Mouse (Mus musculus): Measurements from ENCODE around the gene Caskin2. TPM values are rescaled to one million over a fixed set of nuclear protein-coding genes. Genes with fewer than 3 reads are reported as not detected.
"Not testable (repeated sequence)": the region's sequence is repeated elsewhere in the genome, so short reads cannot be mapped to it uniquely, and the experiment has no call there.

Caskin2 gene
- polyA plus RNA-seq, 1 experiment from 2014 or later = 16.2 TPM

DNA sequence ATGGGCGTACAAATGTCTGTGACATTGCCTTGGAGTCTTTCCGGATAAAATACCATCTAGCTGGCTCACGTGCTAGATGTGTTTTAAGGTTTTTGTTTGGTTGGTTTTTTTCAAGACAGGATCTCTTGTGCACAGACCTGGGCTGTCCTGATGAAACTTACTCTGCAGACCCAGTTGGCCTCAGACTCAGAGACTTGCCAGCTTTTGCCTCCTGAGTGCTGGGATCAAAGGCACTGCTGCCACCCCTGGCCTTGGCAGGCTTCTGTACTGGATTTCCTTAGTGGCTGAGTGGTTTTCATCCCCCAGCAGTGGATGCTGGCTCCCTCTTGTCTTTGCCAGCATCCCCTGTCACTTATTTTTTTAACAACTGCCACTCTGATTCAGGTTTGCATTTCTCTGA lies 44.5 kb downstream of the Caskin2 start:
- Histone ChIP-seq H3K36me3 (ENCODE audit: control insufficient read depth, insufficient read depth, low read length) (no peaks in the 10 kb centered on the region), H3K27me3 (replicated peaks; ENCODE audit: control insufficient read depth, insufficient read depth, low read length) (no peaks in the 10 kb centered on the region), H3K4me2 (ENCODE audit: low read depth, low read length) (no peak overlapping the region), H3K9ac (ENCODE audit: low read depth, low read length) (no peak overlapping the region; the same call in 1 of the 2 replicates), H3K4me1 (ENCODE audit: control insufficient read depth, insufficient read depth, low read length) (peaks cover 14% of the 10 kb centered on the region), H3K9me3 (ENCODE audit: control insufficient read depth, low read length) (no peaks in the 10 kb centered on the region), H3K27ac (replicated peaks; ENCODE audit: low read depth, low read length) (no peak overlapping the region), H3K4me3 (ENCODE audit: low read depth, low read length) (no peak overlapping the region)
- DNase-seq (ENCODE audit: low spot score) (no peak), ATAC-seq (ENCODE audit: low read depth) (no peak)
- 79% methylated on average over 3 of the region's 3 CpGs for WGBS

DNA sequence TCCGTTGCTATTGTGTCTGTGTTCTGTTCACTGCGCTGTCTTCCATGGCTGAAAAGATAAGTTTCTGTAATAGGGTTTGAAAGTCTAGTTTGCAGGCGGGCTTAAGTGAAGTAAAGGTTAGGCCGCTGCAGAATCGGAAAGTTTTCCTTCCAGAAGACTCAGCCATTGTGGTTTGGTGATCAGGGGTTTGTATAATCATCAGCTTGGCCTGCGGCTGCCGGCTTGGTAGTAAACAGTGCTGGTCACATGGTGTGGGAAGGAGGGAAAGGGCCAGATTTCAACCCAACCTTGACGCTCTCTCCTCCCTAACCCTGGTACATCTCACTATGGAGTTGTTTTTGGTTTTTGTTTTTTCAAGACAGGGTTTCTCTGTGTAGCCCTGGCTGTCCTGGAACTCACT lies 46.5 kb downstream of the Caskin2 start:
- Histone ChIP-seq H3K36me3 (ENCODE audit: control insufficient read depth, insufficient read depth, low read length) (no peaks in the 10 kb centered on the region), H3K4me2 (ENCODE audit: low read depth, low read length) (peak overlapping the region; percentile 76), H3K4me3 (ENCODE audit: low read depth, low read length) (peak overlapping the region; percentile 84), H3K4me1 (ENCODE audit: control insufficient read depth, insufficient read depth, low read length) (peaks cover 14% of the 10 kb centered on the region), H3K9ac (ENCODE audit: low read depth, low read length) (no peak overlapping the region; the same call in 1 of the 2 replicates), H3K9me3 (ENCODE audit: control insufficient read depth, low read length) (no peaks in the 10 kb centered on the region), H3K27ac (replicated peaks; ENCODE audit: low read depth, low read length) (no peak overlapping the region; the same call in 1 of the 2 replicates), H3K27me3 (replicated peaks; ENCODE audit: control insufficient read depth, insufficient read depth, low read length) (no peaks in the 10 kb centered on the region)
- DNase-seq (ENCODE audit: low spot score) (peak; percentile 52), ATAC-seq (ENCODE audit: low read depth) (no peak)
- WGBS = 88% methylated on average over 8 of the region's 8 CpGs

DNA sequence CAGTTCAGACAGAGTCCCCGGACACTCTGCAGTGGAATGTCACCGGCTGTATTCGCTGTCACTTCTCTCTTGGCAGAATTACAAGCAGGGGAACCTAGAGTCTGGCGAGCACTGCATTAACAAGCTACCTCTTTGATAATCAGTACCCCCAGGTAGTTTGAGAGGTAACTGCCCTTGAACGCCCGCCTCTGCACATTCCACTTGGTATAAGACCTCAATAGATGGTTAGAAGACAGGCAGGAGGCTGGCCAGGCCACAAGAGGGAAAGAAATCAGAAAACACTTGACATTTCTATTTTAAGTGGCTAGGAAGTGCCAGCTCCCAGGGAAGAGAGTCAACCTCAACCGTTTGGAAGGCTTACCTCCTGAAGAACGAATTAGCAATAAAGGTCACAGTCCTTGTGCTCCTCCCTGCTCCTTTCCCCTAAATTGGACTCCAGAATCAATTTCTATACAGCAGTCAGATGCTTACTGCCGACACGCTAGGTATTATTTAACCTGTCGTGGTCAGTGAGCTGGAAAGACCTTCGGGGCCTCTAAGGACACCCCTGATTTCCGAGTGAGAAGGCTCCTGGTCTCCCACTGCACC lies 47.0 kb downstream of the Caskin2 start:
- Histone ChIP-seq H3K27ac (replicated peaks; ENCODE audit: low read depth, low read length) (peak overlapping the region; percentile 93), H3K4me2 (ENCODE audit: low read depth, low read length) (peak overlapping the region; percentile 76), H3K4me1 (ENCODE audit: control insufficient read depth, insufficient read depth, low read length) (peaks cover 14% of the 10 kb centered on the region), H3K27me3 (replicated peaks; ENCODE audit: control insufficient read depth, insufficient read depth, low read length) (no peaks in the 10 kb centered on the region), H3K4me3 (ENCODE audit: low read depth, low read length) (peak overlapping the region; percentile 84), H3K36me3 (ENCODE audit: control insufficient read depth, insufficient read depth, low read length) (no peaks in the 10 kb centered on the region), H3K9me3 (ENCODE audit: control insufficient read depth, low read length) (no peaks in the 10 kb centered on the region), H3K9ac (ENCODE audit: low read depth, low read length) (peak overlapping the region; percentile 93)
- no peak for ATAC-seq (ENCODE audit: low read depth)
- 38% methylated on average over 13 of the region's 13 CpGs for WGBS
- no peak for DNase-seq (ENCODE audit: low spot score)

DNA sequence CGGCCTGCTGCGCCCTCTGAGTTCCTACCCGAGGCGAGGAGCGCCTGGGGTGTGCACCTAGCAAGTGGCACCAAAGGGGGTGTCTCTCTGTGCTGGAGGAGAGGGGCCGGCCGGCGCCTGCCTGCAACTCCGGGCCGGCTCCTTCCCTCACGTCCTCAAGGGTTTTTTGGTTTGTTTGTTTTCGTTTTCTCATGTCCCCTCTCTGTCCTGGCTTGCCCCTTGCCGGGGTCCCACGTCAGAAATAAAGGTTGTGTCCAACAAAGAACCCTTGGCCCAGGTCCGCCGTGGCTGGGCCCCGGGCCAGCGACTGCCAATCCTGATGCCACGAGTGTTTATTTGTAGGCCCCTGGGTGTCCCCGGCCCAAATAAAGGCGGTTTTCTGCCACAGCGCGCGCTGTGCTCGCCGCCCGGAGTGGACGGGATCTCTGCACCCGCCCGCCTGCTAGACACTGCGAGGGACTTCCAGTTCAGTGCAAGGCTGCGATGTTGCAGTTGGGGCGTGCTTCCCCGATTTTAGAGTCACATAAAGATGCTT lies 47.8 kb downstream of the Caskin2 start:
- Histone ChIP-seq H3K4me1 (ENCODE audit: control insufficient read depth, insufficient read depth, low read length) (peaks cover 14% of the 10 kb centered on the region), H3K4me3 (ENCODE audit: low read depth, low read length) (peak overlapping the region; percentile 84), H3K9me3 (ENCODE audit: control insufficient read depth, low read length) (no peaks in the 10 kb centered on the region), H3K27me3 (replicated peaks; ENCODE audit: control insufficient read depth, insufficient read depth, low read length) (no peaks in the 10 kb centered on the region), H3K27ac (replicated peaks; ENCODE audit: low read depth, low read length) (peak overlapping the region; percentile 93), H3K36me3 (ENCODE audit: control insufficient read depth, insufficient read depth, low read length) (no peaks in the 10 kb centered on the region), H3K4me2 (ENCODE audit: low read depth, low read length) (peak overlapping the region; percentile 76), H3K9ac (ENCODE audit: low read depth, low read length) (peak overlapping the region; percentile 93)
- whole genome bisulfite sequencing = under 1% methylated on average over 34 of the region's 34 CpGs
- DNase-seq (ENCODE audit: low spot score) (peak; percentile 61), ATAC-seq (ENCODE audit: low read depth) (peak; percentile 77)

DNA sequence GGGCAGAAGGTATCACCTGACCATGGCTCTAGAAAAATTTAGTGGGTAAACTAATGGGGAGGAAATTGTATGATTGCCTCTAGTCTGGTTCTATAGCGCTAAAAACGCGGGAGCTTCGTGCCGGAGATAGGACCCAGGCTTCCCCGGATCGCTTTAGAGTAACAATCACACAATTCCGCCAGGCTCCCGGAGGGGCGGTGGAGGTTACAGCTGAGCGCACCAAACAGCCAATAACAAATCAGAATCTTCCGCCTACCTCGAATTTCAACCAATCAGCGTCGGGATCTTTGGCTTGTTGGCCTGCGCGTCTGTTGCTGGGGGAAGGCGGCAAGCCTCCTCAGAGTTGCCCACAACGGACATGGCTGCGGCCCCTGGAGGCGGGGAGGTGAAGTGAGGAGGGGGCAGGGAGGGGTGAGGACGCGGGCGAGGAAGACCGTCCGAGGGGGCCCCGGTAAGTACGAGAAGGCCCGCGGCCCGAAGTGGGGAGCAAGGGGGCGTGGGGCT lies 48.3 kb downstream of the Caskin2 start, which contains the start of gene Tmem94:
TSS of gene Tmem94 (plus strand) at position 331 of the 504 bp plus-strand sequence.
- peaks cover 14% of the 10 kb centered on the region for H3K4me1 ChIP-seq (ENCODE audit: control insufficient read depth, insufficient read depth, low read length)
- H3K4me3 ChIP-seq (ENCODE audit: low read depth, low read length) = peak within 1 kb of the TSS; percentile 84
- ATAC-seq (ENCODE audit: low read depth) = peak; percentile 98
- peak within 1 kb of the TSS; percentile 76 for H3K4me2 ChIP-seq (ENCODE audit: low read depth, low read length)
- H3K36me3 ChIP-seq (ENCODE audit: control insufficient read depth, insufficient read depth, low read length) = no peaks in the 10 kb centered on the region
- H3K9ac ChIP-seq (ENCODE audit: low read depth, low read length) = peak within 1 kb of the TSS; percentile 93
- peak; percentile 98 for DNase-seq (ENCODE audit: low spot score)
- under 1% methylated on average over 32 of the region's 32 CpGs for WGBS
- H3K9me3 ChIP-seq (ENCODE audit: control insufficient read depth, low read length) = no peaks in the 10 kb centered on the region
- peak within 1 kb of the TSS; percentile 93 for H3K27ac ChIP-seq (replicated peaks; ENCODE audit: low read depth, low read length)
- H3K27me3 ChIP-seq (replicated peaks; ENCODE audit: control insufficient read depth, insufficient read depth, low read length) = no peaks in the 10 kb centered on the region

DNA sequence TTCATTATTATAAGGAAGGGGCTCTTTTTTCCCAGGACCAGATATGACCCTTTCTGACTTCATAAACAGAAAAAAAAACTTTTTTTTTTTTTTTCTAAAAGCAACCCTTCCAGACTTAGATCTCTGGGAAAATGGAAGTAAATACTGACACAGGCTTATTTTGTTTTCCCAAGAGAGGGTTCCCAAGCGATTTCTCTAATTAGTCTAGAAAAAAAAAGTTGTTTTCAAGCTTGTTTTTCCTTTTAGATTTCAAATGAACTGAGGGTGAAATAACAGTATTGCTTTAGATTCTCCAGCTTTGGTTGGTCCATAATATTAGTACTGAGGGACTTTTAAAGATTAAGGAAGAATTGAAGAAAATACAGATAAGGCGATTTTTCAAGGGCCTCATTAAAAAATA lies 48.7 kb downstream of the Caskin2 start:
- no peaks in the 10 kb centered on the region for H3K9me3 ChIP-seq (ENCODE audit: control insufficient read depth, low read length)
- peak overlapping the region; percentile 71 for H3K27ac ChIP-seq (replicated peaks; ENCODE audit: low read depth, low read length)
- DNase-seq (ENCODE audit: low spot score) (no peak), ATAC-seq (ENCODE audit: low read depth) (no peak)
- H3K27me3 ChIP-seq (replicated peaks; ENCODE audit: control insufficient read depth, insufficient read depth, low read length) = no peaks in the 10 kb centered on the region
- peak overlapping the region; percentile 59 for H3K9ac ChIP-seq (ENCODE audit: low read depth, low read length)
- H3K4me1 ChIP-seq (ENCODE audit: control insufficient read depth, insufficient read depth, low read length) = peaks cover 14% of the 10 kb centered on the region
- H3K4me3 ChIP-seq (ENCODE audit: low read depth, low read length) = peak overlapping the region; percentile 84
- H3K36me3 ChIP-seq (ENCODE audit: control insufficient read depth, insufficient read depth, low read length) = no peaks in the 10 kb centered on the region
- WGBS = 14% methylated on average over 2 of the region's 2 CpGs
- peak overlapping the region; percentile 76 for H3K4me2 ChIP-seq (ENCODE audit: low read depth, low read length)

DNA sequence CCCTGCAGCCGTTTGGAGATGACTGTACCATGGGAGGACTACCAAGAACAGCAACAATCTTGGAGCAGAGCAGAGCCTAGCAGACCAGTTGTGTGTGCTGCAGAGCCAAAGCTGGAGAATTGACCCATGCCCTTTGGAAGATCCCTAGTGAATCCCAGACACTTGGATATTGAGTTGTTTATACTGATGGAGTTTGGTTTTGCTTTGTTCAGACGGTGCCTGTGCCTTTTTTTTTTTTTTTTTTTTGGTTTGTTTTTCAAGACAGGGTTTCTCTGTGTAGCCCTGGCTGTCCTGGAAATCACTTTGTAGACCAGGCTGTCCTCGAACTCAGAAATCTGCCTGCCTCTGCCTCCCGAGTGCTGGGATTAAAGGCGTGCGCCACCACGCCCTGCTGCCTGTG lies 51.3 kb downstream of the Caskin2 start:
- 90% methylated on average over 7 of the region's 7 CpGs for WGBS
- not testable (repeated sequence) for H3K27ac ChIP-seq (replicated peaks; ENCODE audit: low read depth, low read length); ATAC-seq (ENCODE audit: low read depth); H3K9ac ChIP-seq (ENCODE audit: low read depth, low read length); H3K4me2 ChIP-seq (ENCODE audit: low read depth, low read length); H3K4me3 ChIP-seq (ENCODE audit: low read depth, low read length); H3K36me3 ChIP-seq (ENCODE audit: control insufficient read depth, insufficient read depth, low read length); DNase-seq (ENCODE audit: low spot score); H3K9me3 ChIP-seq (ENCODE audit: control insufficient read depth, low read length); H3K27me3 ChIP-seq (replicated peaks; ENCODE audit: control insufficient read depth, insufficient read depth, low read length)
- peaks cover 10% of the 10 kb centered on the region for H3K4me1 ChIP-seq (ENCODE audit: control insufficient read depth, insufficient read depth, low read length)

DNA sequence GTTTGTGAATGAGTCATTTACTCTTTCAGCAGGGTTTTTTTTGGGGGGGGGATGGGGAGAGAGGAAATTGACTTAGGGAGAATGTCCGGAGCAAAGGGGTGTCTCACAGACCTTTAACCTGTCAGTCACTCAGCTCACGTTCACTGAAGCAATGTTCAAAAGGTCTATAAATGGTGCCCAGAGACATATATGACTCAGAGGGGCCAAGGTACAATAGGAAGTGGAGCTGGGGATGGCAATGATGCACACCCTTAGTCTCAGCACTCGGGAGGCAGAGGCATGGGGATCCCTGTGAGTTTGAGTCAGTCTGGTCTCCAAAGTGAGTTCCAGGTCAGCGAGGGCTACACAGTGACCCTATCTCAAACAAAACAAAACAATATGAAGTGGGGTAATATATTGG lies 60.0 kb downstream of the Caskin2 start:
- no peak for ATAC-seq (ENCODE audit: low read depth)
- no peak for DNase-seq (ENCODE audit: low spot score)

DNA sequence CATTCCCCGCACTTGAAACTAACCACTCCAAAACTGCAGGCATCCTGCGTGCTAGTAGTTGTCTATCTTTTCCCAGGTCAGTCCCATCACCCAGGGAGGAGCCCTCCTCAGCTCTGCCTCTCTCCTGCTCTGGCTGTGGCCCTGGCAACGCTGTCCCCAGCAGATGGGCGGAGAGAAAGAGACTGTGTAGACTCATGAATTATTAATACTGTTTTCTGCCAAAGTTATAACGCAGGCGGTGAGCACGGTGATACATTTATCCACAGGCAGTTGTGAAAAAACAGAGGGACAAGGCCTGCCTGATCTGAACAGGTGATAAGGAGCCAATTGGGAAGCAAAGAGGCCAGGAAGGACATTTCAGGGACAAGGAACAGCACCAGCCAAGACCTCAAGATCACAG lies 60.8 kb downstream of the Caskin2 start:
- H3K27ac ChIP-seq (replicated peaks; ENCODE audit: low read depth, low read length) = no peak overlapping the region
- ATAC-seq (ENCODE audit: low read depth) (no peak), DNase-seq (ENCODE audit: low spot score) (no peak)
- H3K36me3 ChIP-seq (ENCODE audit: control insufficient read depth, insufficient read depth, low read length) = no peaks in the 10 kb centered on the region
- H3K4me3 ChIP-seq (ENCODE audit: low read depth, low read length) = no peak overlapping the region
- H3K9ac ChIP-seq (ENCODE audit: low read depth, low read length) = no peak overlapping the region
- H3K9me3 ChIP-seq (ENCODE audit: control insufficient read depth, low read length) = no peaks in the 10 kb centered on the region
- WGBS = 78% methylated on average over 7 of the region's 7 CpGs
- no peaks in the 10 kb centered on the region for H3K27me3 ChIP-seq (replicated peaks; ENCODE audit: control insufficient read depth, insufficient read depth, low read length)
- no peak overlapping the region for H3K4me2 ChIP-seq (ENCODE audit: low read depth, low read length)
- H3K4me1 ChIP-seq (ENCODE audit: control insufficient read depth, insufficient read depth, low read length) = no peaks in the 10 kb centered on the region

More for the DNA sequence above, 60.0 kb downstream of the Caskin2 start:
- Histone ChIP-seq H3K9me3 (ENCODE audit: control insufficient read depth, low read length) (no peaks in the 10 kb centered on the region), H3K27ac (replicated peaks; ENCODE audit: low read depth, low read length) (no peak overlapping the region), H3K4me3 (ENCODE audit: low read depth, low read length) (no peak overlapping the region), H3K9ac (ENCODE audit: low read depth, low read length) (no peak overlapping the region), H3K4me2 (ENCODE audit: low read depth, low read length) (no peak overlapping the region), H3K36me3 (ENCODE audit: control insufficient read depth, insufficient read depth, low read length) (no peaks in the 10 kb centered on the region), H3K4me1 (ENCODE audit: control insufficient read depth, insufficient read depth, low read length) (no peaks in the 10 kb centered on the region), H3K27me3 (replicated peaks; ENCODE audit: control insufficient read depth, insufficient read depth, low read length) (no peaks in the 10 kb centered on the region)
- 78% methylated on average over 4 of the region's 4 CpGs for WGBS
